ENCODE assay signal across 8 mouse cellular contexts in genomic region chr5:150674866-150675265, GRCm38 (mm10). TPM values are rescaled to one million over a fixed set of nuclear protein-coding genes. Genes with fewer than 3 reads are reported as not detected.
DNase-seq lines count a peak whose midpoint lies in the region; ATAC-seq and TF ChIP-seq lines count a peak whose summit lies in the region.

No protein-coding gene starts in this region.

- H3K4me1 ChIP-seq in testis, adult 2 months (ENCODE audit: control insufficient read depth, insufficient read depth, low read length) = peaks cover 7% of the 10 kb centered on the region
- H3K4me1 ChIP-seq in limb, embryonic 12.5 days (replicated peaks) = peaks cover 13% of the 10 kb centered on the region
- H3K4me1 ChIP-seq in stomach, embryonic 16.5 days (ENCODE audit: control insufficient read depth, insufficient read depth, low read length) = peaks cover 6% of the 10 kb centered on the region; the same call in 1 of the 2 replicates
- H3K4me1 ChIP-seq in thymus, adult 2 months (replicated peaks; ENCODE audit: control insufficient read depth, insufficient read depth, low read length) = peaks cover 5% of the 10 kb centered on the region; the same call in 1 of the 2 replicates

- ATAC-seq in limb, embryonic 12.5 days (ENCODE audit: insufficient number of reproducible peaks, insufficient read depth, low FRiP score, low TSS enrichment, low read depth) = no peak
- ATAC-seq in stomach, embryonic 16.5 days (ENCODE audit: insufficient read depth, low FRiP score) = no peak

- H3K36me3 ChIP-seq in testis, adult 2 months (ENCODE audit: control insufficient read depth, insufficient read depth, low read length) = no peaks in the 10 kb centered on the region
- no peaks in the 10 kb centered on the region for H3K36me3 ChIP-seq in limb, embryonic 12.5 days
- no peaks in the 10 kb centered on the region for H3K36me3 ChIP-seq in stomach, embryonic 16.5 days (ENCODE audit: control insufficient read depth, insufficient read depth, low read length)
- H3K36me3 ChIP-seq in thymus, adult 2 months (ENCODE audit: control insufficient read depth, insufficient read depth, low read length) = no peaks in the 10 kb centered on the region

- H3K4me3 ChIP-seq in testis, adult 2 months (ENCODE audit: control insufficient read depth, low read depth, low read length) = peak overlapping the region; percentile 40; the same call in 1 of the 2 replicates
- H3K4me3 ChIP-seq in limb, embryonic 12.5 days (replicated peaks) = peak overlapping the region; percentile 88
- H3K4me3 ChIP-seq in stomach, embryonic 16.5 days (replicated peaks; ENCODE audit: low read length) = peak overlapping the region; percentile 86
- no peak overlapping the region for H3K4me3 ChIP-seq in thymus, adult 2 months (ENCODE audit: control insufficient read depth, insufficient read depth, low read length)

- WGBS in limb, embryonic 12.5 days = 60% methylated on average over 6 of the region's 6 CpGs
- 42% methylated on average over 6 of the region's 6 CpGs for WGBS in stomach, embryonic 16.5 days
- 43% methylated on average over 6 of the region's 6 CpGs for WGBS in thymus, adult 2 months

- H3K9ac ChIP-seq in limb, embryonic 12.5 days (replicated peaks) = peak overlapping the region; percentile 98
- H3K9ac ChIP-seq in stomach, embryonic 16.5 days (ENCODE audit: low read length) = peak overlapping the region; percentile 96

- TF ChIP-seq POLR2A in testis, adult 2 months (IDR thresholded peaks at IDR 0.05; ENCODE audit: control insufficient read depth, low read depth, low read length) = no peak
- no peak for TF ChIP-seq POLR2A in thymus, adult 2 months (IDR thresholded peaks at IDR 0.05; ENCODE audit: control insufficient read depth, extremely low read depth, insufficient read depth, low read length, poor library complexity)

- peak; percentile 49 for DNase-seq in cerebellum, adult 9-10 months
- DNase-seq in cerebellum, postnatal 25 days = no peak
- no peak for DNase-seq in testis, postnatal 14 days (ENCODE audit: low spot score)
- DNase-seq in right cerebral cortex, postnatal 4 days = no peak
- DNase-seq in thymus, adult 2 months = no peak

- H3K27ac ChIP-seq in testis, adult 2 months (ENCODE audit: control insufficient read depth, insufficient read depth, low read depth, low read length) = no peak overlapping the region
- peak overlapping the region; percentile 96 for H3K27ac ChIP-seq in limb, embryonic 12.5 days
- no peak overlapping the region for H3K27ac ChIP-seq in stomach, embryonic 16.5 days (ENCODE audit: low read length)
- no peak overlapping the region for H3K27ac ChIP-seq in thymus, adult 2 months (ENCODE audit: control insufficient read depth, insufficient read depth, low read length)

- H3K27me3 ChIP-seq in testis, adult 2 months (ENCODE audit: control insufficient read depth, insufficient read depth, low read length) = no peaks in the 10 kb centered on the region
- H3K27me3 ChIP-seq in limb, embryonic 12.5 days = no peaks in the 10 kb centered on the region
- no peaks in the 10 kb centered on the region for H3K27me3 ChIP-seq in stomach, embryonic 16.5 days (ENCODE audit: control insufficient read depth, insufficient read depth, low read length)
- no peaks in the 10 kb centered on the region for H3K27me3 ChIP-seq in thymus, adult 2 months (ENCODE audit: control insufficient read depth, insufficient read depth, low read length)

- TF ChIP-seq CTCF in testis, adult 2 months (IDR thresholded peaks at IDR 0.05; ENCODE audit: control insufficient read depth, insufficient read depth, insufficient replicate concordance, low read depth, low read length) = no peak
- no peak for TF ChIP-seq CTCF in thymus, adult 2 months (IDR thresholded peaks at IDR 0.05; ENCODE audit: borderline replicate concordance, control insufficient read depth, extremely low read depth, insufficient read depth, low read length, poor library complexity)

- no peaks in the 10 kb centered on the region for H3K9me3 ChIP-seq in limb, embryonic 12.5 days
- no peaks in the 10 kb centered on the region for H3K9me3 ChIP-seq in stomach, embryonic 16.5 days (replicated peaks; ENCODE audit: control insufficient read depth, low read length)

- peak overlapping the region; percentile 62 for H3K4me2 ChIP-seq in limb, embryonic 12.5 days
- peak overlapping the region; percentile 67 for H3K4me2 ChIP-seq in stomach, embryonic 16.5 days (ENCODE audit: low read depth, low read length)

RNA-seq across cellular contexts. Expression of gene Pds5b, which starts 1.3 kb away (rescaled TPM):
- polyA plus RNA-seq in testis, adult 2 months (2012; rRNA removed) = 4.9 and 5.6 TPM in 2 replicates
- polyA plus RNA-seq in limb, embryonic 12.5 days (2016; fragmentation: Nextera tagmentation; extraction: Ambion mirVana) = 47.8 and 51.1 TPM in 2 replicates
- polyA plus RNA-seq in stomach, embryonic 16.5 days (2015; fragmentation: Nextera tagmentation; extraction: Ambion mirVana) = 28.8 and 28.9 TPM in 2 replicates
- 17.6 and 18.7 TPM in 2 replicates for polyA plus RNA-seq in thymus, adult 2 months (2012; rRNA removed)

RNA-seq across cellular contexts. Expression of gene N4bp2l2, which starts 8.9 kb away (rescaled TPM):
- polyA plus RNA-seq in testis, adult 2 months (2012; rRNA removed) = 18.9 and 20.0 TPM in 2 replicates
- 51.6 and 53.8 TPM in 2 replicates for polyA plus RNA-seq in limb, embryonic 12.5 days (2016; fragmentation: Nextera tagmentation; extraction: Ambion mirVana)
- polyA plus RNA-seq in stomach, embryonic 16.5 days (2015; fragmentation: Nextera tagmentation; extraction: Ambion mirVana) = 34.1 and 37.6 TPM in 2 replicates
- 10.5 and 13.1 TPM in 2 replicates for polyA plus RNA-seq in thymus, adult 2 months (2012; rRNA removed)
